Mouse (Mus musculus) erythroblast, embryonic 14.5 days (primary cell): Measurements from ENCODE around the gene Vopp1. TPM values are rescaled to one million over a fixed set of nuclear protein-coding genes. Genes with fewer than 3 reads are reported as not detected.
"Not testable (repeated sequence)": the region's sequence is repeated elsewhere in the genome, so short reads cannot be mapped to it uniquely, and the experiment has no call there.

ENCODE experiments used
- H3K27me3 ChIP-seq: 2 replicates; pipeline ENCODE4 v1.6.1; 2012; ENCODE audit warnings: inconsistent platforms; ENCODE audit not compliant: control insufficient read depth
- H3K36me3 ChIP-seq: 2 replicates; pipeline ENCODE4 v1.6.1; 2012; ENCODE audit warnings: mild to moderate bottlenecking, inconsistent platforms; ENCODE audit not compliant: control insufficient read depth
- H3K4me1 ChIP-seq: 2 replicates; pipeline ENCODE4 v1.6.1; 2012; ENCODE audit warnings: inconsistent platforms; ENCODE audit not compliant: control insufficient read depth
- H3K4me3 ChIP-seq: replicated peaks from 2 replicates; pipeline ENCODE3; 2012; ENCODE audit warnings: moderate library complexity, mild to moderate bottlenecking, inconsistent platforms
- H3K9me3 ChIP-seq: 2 replicates; pipeline ENCODE4 v1.6.1; 2012; ENCODE audit warnings: low read length, inconsistent platforms, mixed read lengths; ENCODE audit not compliant: control insufficient read depth
- GATA1 ChIP-seq: IDR thresholded peaks from 2 replicates; pipeline ENCODE4 v1.6.1; 2012; ENCODE audit warnings: low read length, inconsistent platforms, mixed read lengths
- TAL1 ChIP-seq: IDR thresholded peaks from 3 replicates; pipeline ENCODE4 v1.6.1; 2012; ENCODE audit warnings: low read length, inconsistent platforms, mixed read lengths
- polyA plus RNA-seq: library from polyadenylated mRNA; stranded (reverse); fragments of >175 nt; gene quantifications from 2 replicates; pipeline ENCODE4 v1.2.3, GENCODE M21; 2012

Gene Vopp1
- polyA plus RNA-seq, 1 experiment = 10.8 TPM

GRCm38 (mm10) chr6:57814436-57814940 lies 10.5 kb downstream of the Vopp1 start:
- TF ChIP-seq GATA1 = no peak
- TF ChIP-seq TAL1 = no peak
- no peaks in the 10 kb centered on the region for H3K27me3 ChIP-seq
- H3K4me3 ChIP-seq = no peak overlapping the region
- peaks cover 36% of the 10 kb centered on the region for H3K4me1 ChIP-seq
- peaks cover 35% of the 10 kb centered on the region for H3K36me3 ChIP-seq
- no peaks in the 10 kb centered on the region for H3K9me3 ChIP-seq

- peaks cover 46% of the 10 kb centered on the region for H3K4me1 ChIP-seq
- H3K9me3 ChIP-seq = no peaks in the 10 kb centered on the region; the same call in 1 of the 2 replicates
- no peak overlapping the region for H3K4me3 ChIP-seq
- no peak for TF ChIP-seq GATA1
- TF ChIP-seq TAL1 = no peak
- peaks cover 59% of the 10 kb centered on the region for H3K36me3 ChIP-seq
- no peaks in the 10 kb centered on the region for H3K27me3 ChIP-seq
These were observed 12.9 kb downstream of the Vopp1 start for GRCm38 (mm10) chr6:57811748-57812730.

DNA sequence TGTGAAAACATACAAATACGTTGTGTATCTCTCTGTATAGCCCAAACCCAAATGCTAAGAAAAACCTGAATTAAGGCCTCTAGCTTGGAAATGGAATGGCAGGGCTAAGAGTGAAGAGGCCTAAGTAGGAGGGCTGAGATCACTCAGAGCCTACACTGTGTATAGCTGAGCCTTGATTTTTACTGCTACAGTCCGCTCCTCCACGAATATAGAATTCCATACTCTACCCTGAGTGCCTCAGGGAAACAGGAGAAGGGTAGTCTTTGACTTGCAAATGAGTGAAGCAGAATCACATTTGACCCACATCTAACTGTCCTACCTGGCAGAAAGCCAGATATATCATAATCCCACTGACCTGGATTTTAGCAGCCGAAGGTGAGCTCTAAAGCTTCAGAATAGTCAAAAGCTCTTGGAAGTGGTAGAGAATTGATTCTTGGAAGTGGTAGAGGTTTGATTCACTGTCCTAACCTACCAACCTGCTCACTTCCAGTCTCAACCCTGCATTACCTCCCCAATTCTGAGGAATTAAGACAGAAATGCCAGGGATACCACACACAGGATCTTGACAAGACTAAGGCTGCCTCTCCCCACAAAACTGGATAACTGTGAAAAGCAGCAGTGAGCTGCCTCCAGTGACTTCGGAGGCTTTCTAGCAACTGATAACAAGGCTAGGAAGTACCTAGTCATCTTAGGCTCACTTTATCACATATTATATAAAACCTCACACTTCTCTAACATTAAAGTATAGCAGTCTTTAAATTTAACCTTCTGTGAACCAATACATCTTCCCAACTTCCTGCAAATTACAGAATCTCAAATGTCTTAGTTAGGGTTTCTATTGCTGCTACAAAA lies 19.5 kb downstream of the Vopp1 start:
- Histone ChIP-seq H3K36me3 (peaks cover 77% of the 10 kb centered on the region), H3K9me3 (no peaks in the 10 kb centered on the region; the same call in 1 of the 2 replicates), H3K27me3 (no peaks in the 10 kb centered on the region), H3K4me1 (peaks cover 42% of the 10 kb centered on the region), H3K4me3 (no peak overlapping the region)
- TF ChIP-seq GATA1 (no peak; the same call in 1 of the 2 replicates), TAL1 (no peak)

GRCm38 (mm10) chr6:57803130-57803529 lies 21.8 kb downstream of the Vopp1 start:
- H3K4me1 ChIP-seq = peaks cover 52% of the 10 kb centered on the region
- TF ChIP-seq GATA1 (no peak), TAL1 (no peak)
- no peak overlapping the region for H3K4me3 ChIP-seq
- H3K27me3 ChIP-seq = no peaks in the 10 kb centered on the region
- H3K9me3 ChIP-seq = no peaks in the 10 kb centered on the region
- H3K36me3 ChIP-seq = peaks cover 82% of the 10 kb centered on the region

GRCm38 (mm10) chr6:57798986-57799385 lies 26.0 kb downstream of the Vopp1 start:
- no peak overlapping the region for H3K4me3 ChIP-seq
- TF ChIP-seq GATA1 (no peak), TAL1 (no peak)

DNA sequence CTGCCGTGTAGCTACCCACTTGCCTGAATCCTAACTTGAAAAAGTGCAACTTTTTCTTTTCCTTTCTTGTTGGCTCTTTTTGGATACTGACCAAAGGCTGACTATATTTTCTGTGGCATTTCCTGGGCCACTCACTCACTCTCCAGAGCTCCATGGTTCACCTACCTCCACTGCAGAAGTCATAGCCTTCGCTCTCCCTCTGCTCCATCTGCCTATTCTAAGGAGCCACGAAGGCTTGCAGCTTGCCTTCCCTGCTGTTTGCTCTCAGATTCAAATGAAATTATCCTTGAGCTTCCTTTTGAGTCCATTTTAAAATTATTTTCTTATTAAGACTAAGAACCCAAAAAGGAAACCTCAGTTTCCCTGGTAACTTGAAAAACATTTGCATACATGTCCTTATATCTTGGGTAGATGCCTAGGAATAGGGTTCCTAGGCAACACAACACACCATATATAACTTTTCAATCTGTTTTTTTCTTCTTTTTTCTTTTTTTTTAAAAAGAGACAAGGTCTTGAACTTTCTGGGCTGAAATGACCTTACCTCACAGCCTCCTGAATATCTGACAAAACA lies 28.0 kb downstream of the Vopp1 start:
- no peak for TF ChIP-seq TAL1
- TF ChIP-seq GATA1 = no peak
- H3K27me3 ChIP-seq = no peaks in the 10 kb centered on the region
- H3K4me3 ChIP-seq = no peak overlapping the region
- no peaks in the 10 kb centered on the region for H3K9me3 ChIP-seq
- peaks cover 47% of the 10 kb centered on the region for H3K36me3 ChIP-seq
- peaks cover 51% of the 10 kb centered on the region for H3K4me1 ChIP-seq

More at GRCm38 (mm10) chr6:57798986-57799385, 26.0 kb downstream of the Vopp1 start:
- peaks cover 39% of the 10 kb centered on the region for H3K4me1 ChIP-seq
- no peaks in the 10 kb centered on the region for H3K27me3 ChIP-seq
- H3K9me3 ChIP-seq = no peaks in the 10 kb centered on the region
- H3K36me3 ChIP-seq = peaks cover 55% of the 10 kb centered on the region

- Histone ChIP-seq H3K4me1 (peaks cover 61% of the 10 kb centered on the region), H3K27me3 (no peaks in the 10 kb centered on the region), H3K9me3 (no peaks in the 10 kb centered on the region), H3K4me3 (no peak overlapping the region), H3K36me3 (peaks cover 46% of the 10 kb centered on the region)
- TF ChIP-seq GATA1 (no peak), TAL1 (no peak)
These were observed 29.1 kb downstream of the Vopp1 start for GRCm38 (mm10) chr6:57795835-57796234.

DNA sequence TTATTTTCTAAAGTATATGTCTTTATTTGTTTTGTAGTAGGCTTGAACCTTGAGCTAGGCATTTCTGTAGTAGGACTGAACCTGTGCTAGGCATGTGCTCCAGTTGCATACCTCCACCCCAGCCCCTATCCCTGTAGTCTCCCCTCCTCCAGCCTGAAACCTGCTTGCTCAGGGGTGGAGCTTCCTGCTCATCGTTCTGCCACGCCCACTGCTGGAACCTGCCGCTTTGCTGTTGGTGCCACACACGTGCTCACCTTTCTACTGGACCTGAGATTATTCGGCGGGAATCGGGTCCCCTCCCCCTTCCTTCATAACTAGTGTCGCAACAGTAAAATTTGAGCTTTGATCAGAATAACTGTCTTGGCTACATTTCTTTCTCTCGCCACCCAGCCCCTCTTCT lies 32.1 kb downstream of the Vopp1 start:
- Histone ChIP-seq H3K4me1 (peaks cover 56% of the 10 kb centered on the region), H3K36me3 (peaks cover 50% of the 10 kb centered on the region)
- H3K9me3 ChIP-seq, H3K4me3 ChIP-seq, H3K27me3 ChIP-seq: not testable (repeated sequence)
